Mouse (Mus musculus): ENCODE results near the gene Magohb. TPM values are rescaled to one million over a fixed set of nuclear protein-coding genes. Genes with fewer than 3 reads are reported as not detected.

Gene Magohb
- polyA plus RNA-seq, 1 experiment, result 1.6 TPM

GRCm38 (mm10) chr6:131264175-131264574 lies 28.9 kb downstream of the Magohb start:
- 88% methylated on average over 5 of the region's 5 CpGs for WGBS
- no peak for TF ChIP-seq CTCF (IDR thresholded peaks at IDR 0.05; ENCODE audit: borderline replicate concordance, control insufficient read depth, extremely low read depth, insufficient read depth, low read length, poor library complexity)
- no peak for TF ChIP-seq POLR2A (IDR thresholded peaks at IDR 0.05; ENCODE audit: control insufficient read depth, extremely low read depth, insufficient read depth, low read length, poor library complexity)
- Histone ChIP-seq H3K4me3 (ENCODE audit: control insufficient read depth, insufficient read depth, low read length) (no peak overlapping the region), H3K27me3 (ENCODE audit: control insufficient read depth, insufficient read depth, low read length) (no peaks in the 10 kb centered on the region), H3K27ac (ENCODE audit: control insufficient read depth, insufficient read depth, low read length) (no peak overlapping the region), H3K36me3 (ENCODE audit: control insufficient read depth, insufficient read depth, low read length) (no peaks in the 10 kb centered on the region), H3K4me1 (replicated peaks; ENCODE audit: control insufficient read depth, insufficient read depth, low read length) (no peaks in the 10 kb centered on the region)
- no peak for DNase-seq

- 72% methylated on average over 3 of the region's 3 CpGs for WGBS
- no peak overlapping the region for H3K27ac ChIP-seq (ENCODE audit: control insufficient read depth, insufficient read depth, low read length)
- H3K4me3 ChIP-seq (ENCODE audit: control insufficient read depth, insufficient read depth, low read length), result no peak overlapping the region
- H3K36me3 ChIP-seq (ENCODE audit: control insufficient read depth, insufficient read depth, low read length), result no peaks in the 10 kb centered on the region
- H3K4me1 ChIP-seq (replicated peaks; ENCODE audit: control insufficient read depth, insufficient read depth, low read length), result no peaks in the 10 kb centered on the region
- DNase-seq, result no peak
- no peaks in the 10 kb centered on the region for H3K27me3 ChIP-seq (ENCODE audit: control insufficient read depth, insufficient read depth, low read length)
- TF ChIP-seq CTCF (IDR thresholded peaks at IDR 0.05; ENCODE audit: borderline replicate concordance, control insufficient read depth, extremely low read depth, insufficient read depth, low read length, poor library complexity) (no peak), POLR2A (IDR thresholded peaks at IDR 0.05; ENCODE audit: control insufficient read depth, extremely low read depth, insufficient read depth, low read length, poor library complexity) (no peak)
Measured at GRCm38 (mm10) chr6:131262778-131263177, 30.3 kb downstream of the Magohb start.

- Histone ChIP-seq H3K4me1 (replicated peaks; ENCODE audit: control insufficient read depth, insufficient read depth, low read length) (no peaks in the 10 kb centered on the region), H3K27me3 (ENCODE audit: control insufficient read depth, insufficient read depth, low read length) (no peaks in the 10 kb centered on the region), H3K27ac (ENCODE audit: control insufficient read depth, insufficient read depth, low read length) (no peak overlapping the region), H3K4me3 (ENCODE audit: control insufficient read depth, insufficient read depth, low read length) (no peak overlapping the region), H3K36me3 (ENCODE audit: control insufficient read depth, insufficient read depth, low read length) (no peaks in the 10 kb centered on the region)
- DNase-seq, result no peak
- TF ChIP-seq POLR2A (IDR thresholded peaks at IDR 0.05; ENCODE audit: control insufficient read depth, extremely low read depth, insufficient read depth, low read length, poor library complexity), result no peak
- no peak for TF ChIP-seq CTCF (IDR thresholded peaks at IDR 0.05; ENCODE audit: borderline replicate concordance, control insufficient read depth, extremely low read depth, insufficient read depth, low read length, poor library complexity)
- WGBS, result 48% methylated on average over 3 of the region's 3 CpGs
Measured at GRCm38 (mm10) chr6:131262009-131262408, 31.0 kb downstream of the Magohb start.

DNA sequence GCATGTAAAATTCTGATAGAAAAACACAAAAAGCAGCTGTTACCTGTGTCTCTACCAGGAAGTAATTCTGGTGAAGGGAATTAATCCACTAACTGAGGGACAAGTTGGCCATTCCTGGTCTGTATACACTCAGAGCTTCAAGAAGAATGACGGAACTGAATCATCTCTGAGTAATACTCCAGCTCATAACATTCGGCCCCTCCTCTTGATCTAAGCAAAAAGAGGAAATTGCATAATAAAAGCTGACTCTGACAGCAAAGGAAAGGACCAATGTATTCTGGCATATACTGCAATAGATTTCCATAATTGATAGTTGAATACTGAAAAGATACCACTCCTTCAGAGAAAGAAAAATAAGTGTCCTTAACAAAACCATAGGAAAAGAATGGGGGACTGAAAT lies 45.8 kb downstream of the Magohb start, which contains the start of gene Klra2:
Gene Klra2, minus strand, starts transcription at position 157 of the 400 bp plus-strand sequence.
- DNase-seq, result no peak
- WGBS, result 37% methylated on average over 2 of the region's 2 CpGs
- Histone ChIP-seq H3K36me3 (ENCODE audit: control insufficient read depth, insufficient read depth, low read length) (no peaks in the 10 kb centered on the region), H3K27me3 (ENCODE audit: control insufficient read depth, insufficient read depth, low read length) (no peaks in the 10 kb centered on the region), H3K4me1 (replicated peaks; ENCODE audit: control insufficient read depth, insufficient read depth, low read length) (no peaks in the 10 kb centered on the region), H3K27ac (ENCODE audit: control insufficient read depth, insufficient read depth, low read length) (no peak within 1 kb of the TSS), H3K4me3 (ENCODE audit: control insufficient read depth, insufficient read depth, low read length) (no peak within 1 kb of the TSS)
- no peak for TF ChIP-seq POLR2A (IDR thresholded peaks at IDR 0.05; ENCODE audit: control insufficient read depth, extremely low read depth, insufficient read depth, low read length, poor library complexity)
- no peak for TF ChIP-seq CTCF (IDR thresholded peaks at IDR 0.05; ENCODE audit: borderline replicate concordance, control insufficient read depth, extremely low read depth, insufficient read depth, low read length, poor library complexity)

- Histone ChIP-seq H3K27me3 (ENCODE audit: control insufficient read depth, insufficient read depth, low read length) (no peaks in the 10 kb centered on the region), H3K4me1 (replicated peaks; ENCODE audit: control insufficient read depth, insufficient read depth, low read length) (no peaks in the 10 kb centered on the region), H3K4me3 (ENCODE audit: control insufficient read depth, insufficient read depth, low read length) (no peak overlapping the region), H3K27ac (ENCODE audit: control insufficient read depth, insufficient read depth, low read length) (no peak overlapping the region), H3K36me3 (ENCODE audit: control insufficient read depth, insufficient read depth, low read length) (no peaks in the 10 kb centered on the region)
- 85% methylated on average over 2 of the region's 2 CpGs for WGBS
- no peak for DNase-seq
- TF ChIP-seq POLR2A (IDR thresholded peaks at IDR 0.05; ENCODE audit: control insufficient read depth, extremely low read depth, insufficient read depth, low read length, poor library complexity), result no peak
- TF ChIP-seq CTCF (IDR thresholded peaks at IDR 0.05; ENCODE audit: borderline replicate concordance, control insufficient read depth, extremely low read depth, insufficient read depth, low read length, poor library complexity), result no peak
Measured at GRCm38 (mm10) chr6:131245081-131245480, 48.0 kb downstream of the Magohb start.

Other genes starting within 250 kb of the Magohb start
- 0.06 and 0.13 TPM in 2 replicates for gene Klra2, start 45.9 kb downstream of the Magohb start, polyA plus RNA-seq (2012; rRNA removed)
- 0.86 and 1.0 TPM in 2 replicates for gene Styk1, start 60.4 kb upstream of the Magohb start, polyA plus RNA-seq (2012; rRNA removed)
- 48.2 and 71.4 TPM in 2 replicates for gene Ybx3, start 95.2 kb upstream of the Magohb start, polyA plus RNA-seq (2012; rRNA removed)
- gene 5430401F13Rik, start 193.2 kb upstream of the Magohb start, polyA plus RNA-seq (2012; rRNA removed), result not detected in 2 replicates
- gene Gm6619, start 193.2 kb upstream of the Magohb start, polyA plus RNA-seq (2012; rRNA removed), result not detected in 2 replicates